Mouse (Mus musculus) kidney, adult 2 months (tissue): ENCODE measurements around the gene Fbxl3. TPM values are rescaled to one million over a fixed set of nuclear protein-coding genes. Genes with fewer than 3 reads are reported as not detected.

Experiments used
- DNase-seq: peaks from one replicate; pipeline ENCODE4 v3.0.0; 2021
- H3K27ac ChIP-seq: fragments of 200-500 bp; 2 replicates; pipeline ENCODE4 v1.5.1; 2012; ENCODE audit warnings: low read depth, low read length, control low read depth, inconsistent platforms; ENCODE audit not compliant: insufficient read depth
- H3K27me3 ChIP-seq: fragments of 200-500 bp; replicated peaks from 2 replicates; pipeline ENCODE4 v1.6.1; 2012; ENCODE audit warnings: mild to moderate bottlenecking, moderate library complexity, low read length, inconsistent platforms; ENCODE audit not compliant: control insufficient read depth, insufficient read depth
- H3K36me3 ChIP-seq: fragments of 200-500 bp; 2 replicates; pipeline ENCODE4 v1.6.1; 2012; ENCODE audit warnings: mild to moderate bottlenecking, moderate library complexity, low read length, inconsistent platforms; ENCODE audit not compliant: control insufficient read depth, insufficient read depth
- H3K4me1 ChIP-seq: fragments of 200-500 bp; 2 replicates; pipeline ENCODE4 v1.6.1; 2011; ENCODE audit warnings: low read length; ENCODE audit not compliant: control insufficient read depth, insufficient read depth
- H3K4me3 ChIP-seq: fragments of 200-500 bp; 2 replicates; pipeline ENCODE4 v1.5.1; 2011; ENCODE audit warnings: mild to moderate bottlenecking, low read depth, low read length, control low read depth; ENCODE audit not compliant: insufficient read depth
- CTCF ChIP-seq: fragments of 200-500 bp; conservative IDR thresholded peaks from 2 replicates; pipeline ENCODE4 v1.5.1; 2011; ENCODE audit warnings: low read depth, mild to moderate bottlenecking, control low read depth, low read length, moderate library complexity, mixed read lengths; ENCODE audit not compliant: insufficient read depth, insufficient read length
- POLR2A ChIP-seq: fragments of 200-500 bp; IDR thresholded peaks from one replicate; pipeline ENCODE4 v1.6.1; 2011; ENCODE audit warnings: low read depth, low read length, control low read depth
- WGBS: fragments of 180-500 bp; shearing (Covaris S2); methylation state at CpG from one replicate; pipeline ENCODE4 v1.1.7; 2018; 5-methylcytosine and 5-hydroxymethylcytosine counted together
- polyA plus RNA-seq: library from polyadenylated mRNA; depleted of rRNA; stranded (reverse); fragments of >200 nt; gene quantifications from 2 replicates; pipeline ENCODE4 v1.2.3, GENCODE M21; 2012

Gene Fbxl3
- polyA plus RNA-seq, 1 experiment = 83.0 TPM

- Histone ChIP-seq H3K36me3 (peaks cover 5% of the 10 kb centered on the region), H3K27ac (no peak overlapping the region), H3K4me3 (no peak overlapping the region), H3K4me1 (no peaks in the 10 kb centered on the region), H3K27me3 (no peaks in the 10 kb centered on the region)
- DNase-seq = no peak
- TF ChIP-seq POLR2A = no peak
- no peak for TF ChIP-seq CTCF
- WGBS = 94% methylated on average over 4 of the region's 4 CpGs
Measured at GRCm38 (mm10) chr14:103086671-103087324, 12.6 kb downstream of the Fbxl3 start.

- H3K36me3 ChIP-seq = peaks cover 8% of the 10 kb centered on the region
- no peak for DNase-seq
Measured at GRCm38 (mm10) chr14:103085840-103086533, 13.4 kb downstream of the Fbxl3 start.

GRCm38 (mm10) chr14:103079209-103079977 is 20.0 kb downstream of the Fbxl3 start:
- 74% methylated on average over 9 of the region's 9 CpGs for WGBS
- Histone ChIP-seq H3K27ac (no peak overlapping the region), H3K27me3 (no peaks in the 10 kb centered on the region), H3K4me3 (no peak overlapping the region), H3K36me3 (peaks cover 8% of the 10 kb centered on the region), H3K4me1 (no peaks in the 10 kb centered on the region)
- no peak for DNase-seq
- TF ChIP-seq CTCF (no peak), POLR2A (no peak)

More at GRCm38 (mm10) chr14:103085840-103086533, 13.4 kb downstream of the Fbxl3 start:
- Histone ChIP-seq H3K4me1 (no peaks in the 10 kb centered on the region), H3K4me3 (no peak overlapping the region), H3K27ac (no peak overlapping the region), H3K27me3 (no peaks in the 10 kb centered on the region)
- TF ChIP-seq POLR2A (no peak), CTCF (no peak)
- 67% methylated on average over 1 of the region's 1 CpGs for WGBS

- no peaks in the 10 kb centered on the region for H3K27me3 ChIP-seq
- peaks cover 8% of the 10 kb centered on the region for H3K36me3 ChIP-seq
- H3K27ac ChIP-seq = no peak overlapping the region
- H3K4me3 ChIP-seq = no peak overlapping the region
- 77% methylated on average over 16 of the region's 16 CpGs for WGBS
- no peaks in the 10 kb centered on the region for H3K4me1 ChIP-seq
- DNase-seq = no peak
- no peak for TF ChIP-seq POLR2A
- TF ChIP-seq CTCF = no peak
Measured at GRCm38 (mm10) chr14:103078006-103078912, 21.1 kb downstream of the Fbxl3 start.

- Histone ChIP-seq H3K4me1 (no peaks in the 10 kb centered on the region), H3K27ac (no peak overlapping the region), H3K27me3 (no peaks in the 10 kb centered on the region), H3K4me3 (no peak overlapping the region), H3K36me3 (peaks cover 6% of the 10 kb centered on the region)
- DNase-seq = no peak
- TF ChIP-seq POLR2A (no peak), CTCF (no peak)
- 85% methylated on average over 9 of the region's 9 CpGs for WGBS
Measured at GRCm38 (mm10) chr14:103077272-103078005, 21.9 kb downstream of the Fbxl3 start.

- no peak for TF ChIP-seq POLR2A
- no peak for TF ChIP-seq CTCF
- H3K36me3 ChIP-seq = peaks cover 4% of the 10 kb centered on the region
- no peaks in the 10 kb centered on the region for H3K27me3 ChIP-seq
- peaks cover 4% of the 10 kb centered on the region; the same call in 1 of the 2 replicates for H3K4me1 ChIP-seq
- H3K4me3 ChIP-seq = no peak overlapping the region
- no peak for DNase-seq
- no peak overlapping the region for H3K27ac ChIP-seq
- 89% methylated on average over 7 of the region's 7 CpGs for WGBS
Measured at GRCm38 (mm10) chr14:103075166-103075565, 24.2 kb downstream of the Fbxl3 start.
